Mouse (Mus musculus): ENCODE data around the gene Litaf.
"Not testable (repeated sequence)": the region's sequence is repeated elsewhere in the genome, so short reads cannot be mapped to it uniquely, and the experiment has no call there.

Gene Litaf

DNA sequence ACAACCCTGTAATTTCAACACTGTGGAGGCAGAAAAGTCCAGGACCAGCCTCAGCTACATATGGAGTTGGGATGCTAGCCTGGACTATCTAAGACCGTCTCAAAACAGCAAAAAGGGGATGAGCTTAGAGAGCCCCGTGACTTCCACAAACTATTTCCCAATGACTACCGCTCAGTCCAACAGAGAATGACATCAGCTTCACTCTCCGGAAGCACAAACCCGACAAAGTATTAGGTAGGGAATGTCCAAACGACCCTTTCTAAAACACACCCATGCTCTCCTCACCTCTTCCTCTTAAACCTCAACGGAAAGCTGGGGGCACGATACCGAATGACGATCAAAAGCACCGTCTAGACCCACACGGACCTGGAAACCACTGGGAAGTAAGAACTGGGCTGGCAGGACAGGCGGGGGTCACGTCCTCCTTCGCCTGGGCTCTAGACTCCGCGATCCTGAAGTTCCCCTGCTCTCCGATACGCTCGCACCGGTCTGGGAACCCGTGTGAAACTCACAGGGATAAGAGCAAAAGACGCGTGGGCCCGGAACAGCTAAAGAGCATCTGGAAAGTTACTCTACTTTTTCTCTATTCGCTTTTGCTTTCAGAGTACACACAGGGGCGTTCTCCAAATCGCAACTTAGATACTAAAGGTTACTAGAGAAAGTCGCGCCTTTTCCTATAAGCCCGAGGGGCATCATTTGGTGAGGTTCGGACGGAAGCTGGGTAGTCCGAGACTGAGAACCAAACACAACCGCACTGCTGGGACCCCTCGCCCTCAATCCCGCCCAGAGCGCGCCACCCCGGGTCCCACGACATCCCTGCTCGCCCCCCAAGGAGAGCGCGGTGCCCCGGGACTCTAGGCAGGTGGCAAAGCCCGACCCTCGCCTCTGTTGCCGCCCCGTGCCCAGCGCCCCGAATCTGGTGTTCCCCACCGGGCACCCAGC is 73.6 kb downstream of the Litaf start:
- no peak for DNase-seq (ENCODE audit: low read depth, low spot score)

DNA sequence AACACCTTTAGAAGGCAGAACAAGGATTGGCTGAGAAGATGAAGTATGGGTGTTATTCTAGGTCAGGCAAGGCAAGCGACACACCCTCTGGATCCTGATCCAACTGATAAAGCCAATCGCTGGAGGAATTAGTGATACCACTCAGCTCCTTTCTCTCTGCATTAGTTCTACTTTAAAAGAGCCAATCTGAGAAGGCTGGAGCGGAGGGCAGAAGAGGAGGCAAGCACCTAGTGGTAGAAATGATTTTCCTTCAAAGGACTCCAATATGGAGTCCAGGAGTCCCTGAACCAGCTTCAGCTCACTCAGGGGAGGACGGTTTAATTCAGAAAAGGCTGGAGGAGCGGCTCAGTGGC is 74.2 kb downstream of the Litaf start:
- DNase-seq (ENCODE audit: low read depth, low spot score): no peak

- DNase-seq (ENCODE audit: low read depth, low spot score): no peak
Observed at GRCm38 (mm10) chr16:10990763-10991162, 75.2 kb downstream of the Litaf start.

DNA sequence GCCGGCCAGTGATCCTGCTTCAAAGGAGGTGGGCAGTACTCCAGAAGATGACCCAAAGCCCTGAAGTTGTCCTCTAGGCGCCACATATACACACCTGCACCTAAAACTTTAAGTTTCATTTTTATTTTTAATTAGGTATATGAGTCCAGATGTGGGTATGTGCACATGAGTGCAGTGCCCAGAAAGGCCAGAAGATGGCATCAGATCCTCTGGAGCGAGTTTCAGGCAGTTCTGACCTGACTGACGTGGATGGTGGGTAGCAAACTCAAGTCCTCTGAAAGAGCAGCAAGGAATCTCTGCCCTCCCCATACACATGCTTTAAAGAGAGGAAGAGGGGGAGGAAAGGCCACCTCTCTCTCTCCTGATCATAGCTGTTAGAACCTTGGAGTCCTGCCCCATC is 76.1 kb downstream of the Litaf start:
- no peak for DNase-seq (ENCODE audit: low read depth, low spot score)

DNA sequence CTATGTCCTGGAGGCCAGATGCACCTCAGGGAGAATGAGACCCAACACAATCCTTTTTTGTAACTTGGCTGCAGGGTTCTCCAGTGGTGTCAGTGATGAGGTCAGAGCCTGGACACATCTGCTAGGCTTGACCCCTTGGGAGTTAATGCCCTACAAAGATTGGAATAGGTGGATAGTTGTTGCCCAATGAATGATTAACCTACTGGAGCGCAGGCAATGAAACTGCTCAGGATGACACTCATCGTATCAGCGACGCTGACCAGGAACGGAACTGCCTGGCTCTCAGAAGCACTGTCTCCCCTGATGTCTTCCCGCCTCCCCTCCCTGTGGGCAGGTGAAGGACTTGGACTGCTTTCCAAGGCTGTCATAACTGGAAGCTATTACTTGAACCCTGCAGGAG is 76.6 kb downstream of the Litaf start:
- no peak for DNase-seq (ENCODE audit: low read depth, low spot score)

- DNase-seq (ENCODE audit: low read depth, low spot score): no peak
Observed at GRCm38 (mm10) chr16:10988261-10988660, 77.7 kb downstream of the Litaf start.

DNA sequence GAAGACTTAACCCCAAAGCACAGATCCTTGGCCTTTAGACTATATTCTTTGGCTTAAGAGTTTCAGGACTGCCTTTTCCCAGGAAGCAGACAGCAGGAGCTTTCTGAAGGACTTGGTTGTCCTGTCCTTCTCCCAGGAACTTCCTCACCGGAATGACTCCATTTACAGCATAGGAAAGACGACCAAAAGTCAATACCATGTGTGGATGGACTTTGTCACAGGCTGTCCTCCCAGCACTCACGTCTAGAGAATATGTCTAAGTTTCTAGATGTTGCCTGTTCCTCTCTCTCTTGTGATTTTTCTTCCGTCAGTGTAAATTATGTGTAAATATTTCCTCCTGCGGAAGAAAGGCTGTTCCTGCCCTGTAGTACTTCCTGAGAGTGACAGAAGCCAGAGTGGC is 81.4 kb downstream of the Litaf start:
- DNase-seq (ENCODE audit: low read depth, low spot score): no peak

GRCm38 (mm10) chr16:10981493-10982070 is 84.4 kb downstream of the Litaf start:
- DNase-seq (ENCODE audit: low read depth, low spot score): no peak

GRCm38 (mm10) chr16:10979064-10979803 is 86.7 kb downstream of the Litaf start:
- no peak for DNase-seq (ENCODE audit: low read depth, low spot score)

DNA sequence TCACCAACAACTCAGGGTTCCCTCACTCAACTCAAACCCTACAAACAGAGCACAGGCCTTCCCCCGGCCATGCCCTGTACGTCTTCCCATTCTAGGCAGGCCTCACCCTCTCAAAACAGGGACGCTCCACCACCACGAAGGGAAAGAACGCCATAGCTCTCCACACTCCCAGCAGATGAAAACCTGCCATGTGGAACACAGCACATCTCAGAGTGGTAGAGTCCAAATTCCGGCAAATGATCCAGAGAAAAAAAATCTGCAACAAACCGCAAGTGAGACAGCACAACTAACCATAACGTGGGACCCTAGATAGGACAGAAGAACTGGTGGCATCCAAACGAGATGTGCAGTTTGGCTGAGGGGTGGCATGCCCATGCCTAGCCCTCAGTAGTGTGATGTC is 88.1 kb downstream of the Litaf start:
- DNase-seq (ENCODE audit: low read depth, low spot score): no peak

DNA sequence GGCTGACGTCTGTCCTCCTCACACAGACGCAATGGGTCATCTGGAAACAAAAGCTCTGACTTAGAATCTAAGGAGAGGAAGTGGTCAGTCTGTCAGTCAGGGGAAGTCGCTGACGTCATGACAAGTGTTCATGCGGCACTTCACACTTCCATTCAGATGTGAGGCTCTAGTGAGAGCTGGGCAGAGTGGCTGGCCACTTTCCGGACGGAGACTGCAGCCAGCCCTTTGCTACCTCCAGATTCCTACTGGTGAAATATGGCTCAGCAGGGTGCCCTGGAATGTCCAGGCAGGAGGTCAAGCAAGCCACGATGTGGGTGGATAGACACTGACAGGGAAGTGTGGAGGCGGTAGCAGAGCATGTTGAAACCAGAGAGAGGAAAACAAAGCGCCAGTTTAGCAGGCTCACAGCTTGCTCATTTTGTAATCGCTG is 89.7 kb downstream of the Litaf start:
- DNase-seq (ENCODE audit: low read depth, low spot score): no peak

- DNase-seq (ENCODE audit: low read depth, low spot score): no peak
Observed at GRCm38 (mm10) chr16:10974939-10975338, 91.0 kb downstream of the Litaf start.

GRCm38 (mm10) chr16:10974037-10974446 is 91.9 kb downstream of the Litaf start:
- no peak for DNase-seq (ENCODE audit: low read depth, low spot score)

GRCm38 (mm10) chr16:10972259-10972658 is 93.7 kb downstream of the Litaf start:
- DNase-seq (ENCODE audit: low read depth, low spot score): no peak

DNA sequence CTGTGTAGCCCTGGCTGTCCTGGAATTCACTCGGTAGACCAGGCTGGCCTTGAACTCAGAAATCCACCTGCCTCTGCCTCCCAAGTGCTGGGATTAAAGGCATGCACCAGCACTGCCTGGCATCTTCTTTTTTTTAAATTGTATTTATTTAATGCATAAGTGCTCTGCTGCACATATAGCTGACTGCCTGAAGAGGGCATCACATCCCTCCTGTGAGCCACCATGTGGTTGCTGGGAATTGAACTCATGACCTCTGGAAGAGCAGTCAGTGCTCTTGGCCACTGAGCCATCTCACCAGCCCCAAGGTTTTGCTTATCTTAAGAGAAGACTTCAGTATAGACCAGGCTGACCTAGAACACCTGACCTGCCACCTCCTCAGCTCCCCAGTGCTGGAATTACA is 96.0 kb downstream of the Litaf start:
- not testable (repeated sequence) for DNase-seq (ENCODE audit: low read depth, low spot score)

DNA sequence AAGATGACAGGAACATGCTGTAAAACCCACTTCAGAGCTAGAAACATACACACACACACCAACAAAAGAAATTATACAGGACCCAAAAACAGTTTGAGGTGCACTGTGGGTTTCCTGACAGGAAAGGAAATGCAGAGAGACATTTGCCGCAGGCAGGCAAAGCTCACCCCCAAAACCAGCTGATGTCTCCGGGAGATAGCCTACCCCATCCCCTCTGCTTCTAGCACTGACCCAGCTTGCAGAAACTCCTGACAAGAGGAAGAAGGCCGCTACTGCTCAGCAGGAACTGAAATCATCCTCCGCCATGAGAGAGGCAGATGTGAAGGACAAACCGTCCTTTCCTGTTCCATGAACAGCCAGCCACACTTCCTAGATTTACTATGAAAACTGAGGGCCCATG is 96.6 kb downstream of the Litaf start:
- no peak for DNase-seq (ENCODE audit: low read depth, low spot score)

DNA sequence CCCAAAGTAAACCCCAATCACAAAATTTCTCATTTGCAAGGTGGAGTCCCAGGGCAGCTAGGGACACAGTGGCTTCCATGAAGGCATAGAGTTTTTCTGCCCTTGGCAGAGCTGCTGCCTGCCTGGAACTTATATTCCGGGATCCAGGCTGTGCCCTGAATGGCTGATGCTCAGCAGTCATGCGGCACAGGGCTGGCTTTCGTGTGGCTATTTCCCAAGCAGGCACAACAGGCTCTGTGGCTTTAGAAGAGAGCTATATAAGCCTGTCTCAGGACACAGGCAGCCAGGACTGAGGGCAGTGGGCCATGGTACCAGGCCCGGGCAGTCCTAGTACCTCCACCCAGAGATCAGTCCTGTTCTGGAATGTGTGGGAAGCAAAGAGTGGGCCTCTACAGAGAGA is 97.7 kb downstream of the Litaf start:
- no peak for DNase-seq (ENCODE audit: low read depth, low spot score)

- no peak for DNase-seq (ENCODE audit: low read depth, low spot score)
Observed at GRCm38 (mm10) chr16:10967756-10968155, 98.2 kb downstream of the Litaf start.

DNA sequence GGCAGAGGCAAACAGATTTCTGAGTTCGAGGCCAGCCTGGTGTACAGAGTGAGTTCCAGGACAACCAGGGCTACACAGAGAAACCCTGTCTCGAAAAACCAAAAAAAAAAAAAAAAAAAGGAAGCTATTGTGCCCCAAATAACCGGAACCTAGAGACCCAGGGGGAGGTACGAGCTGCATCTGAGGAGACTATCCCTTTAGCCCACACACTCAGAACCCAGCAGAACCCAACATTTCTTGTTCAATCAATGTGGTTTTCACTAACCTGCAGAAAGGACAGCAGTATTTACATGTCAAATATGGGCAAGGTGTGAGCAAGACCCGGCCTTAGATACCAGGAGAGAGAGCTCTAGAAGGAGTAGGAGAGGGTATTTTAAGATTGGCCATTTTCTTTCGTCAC is 98.9 kb downstream of the Litaf start:
- no peak for DNase-seq (ENCODE audit: low read depth, low spot score)

DNA sequence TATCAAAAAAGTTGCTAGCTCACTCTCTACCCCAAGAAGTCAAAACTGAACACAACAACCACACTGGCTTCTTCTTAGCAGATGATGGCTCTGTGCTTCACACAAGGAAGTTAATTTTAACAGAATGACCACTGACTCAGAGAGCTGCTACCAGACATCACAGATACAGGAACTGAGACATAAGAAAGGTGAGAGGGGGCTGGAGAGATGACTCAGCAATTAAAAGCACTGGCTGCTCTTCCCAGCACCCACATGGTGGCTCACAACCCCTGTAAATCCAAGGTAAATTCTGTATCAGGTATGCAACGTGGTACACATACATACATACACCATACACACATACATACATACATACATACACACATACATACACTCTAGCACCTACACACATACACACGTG is 100.9 kb downstream of the Litaf start:
- no peak for DNase-seq (ENCODE audit: low read depth, low spot score)

DNA sequence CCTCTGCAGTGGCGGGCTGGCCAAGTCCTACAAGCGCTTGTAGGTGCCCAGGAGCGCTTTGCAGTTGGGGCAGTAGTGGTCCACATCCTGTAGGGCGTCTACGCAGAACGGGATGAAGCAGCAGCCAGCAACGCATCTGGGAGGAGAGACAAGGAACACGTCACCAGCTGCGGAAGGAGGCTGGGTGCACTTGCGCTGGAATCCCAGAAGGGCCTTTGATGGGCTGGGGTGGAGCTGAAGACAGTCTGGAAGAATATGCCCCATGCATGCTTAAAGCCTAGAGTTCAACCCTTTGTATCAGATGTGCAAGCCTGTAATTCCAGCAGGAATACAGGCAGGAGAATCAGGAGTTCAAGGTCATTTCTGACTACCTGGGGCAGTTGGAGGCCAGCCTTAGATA is 105.0 kb downstream of the Litaf start:
- no peak for DNase-seq (ENCODE audit: low read depth, low spot score)

DNA sequence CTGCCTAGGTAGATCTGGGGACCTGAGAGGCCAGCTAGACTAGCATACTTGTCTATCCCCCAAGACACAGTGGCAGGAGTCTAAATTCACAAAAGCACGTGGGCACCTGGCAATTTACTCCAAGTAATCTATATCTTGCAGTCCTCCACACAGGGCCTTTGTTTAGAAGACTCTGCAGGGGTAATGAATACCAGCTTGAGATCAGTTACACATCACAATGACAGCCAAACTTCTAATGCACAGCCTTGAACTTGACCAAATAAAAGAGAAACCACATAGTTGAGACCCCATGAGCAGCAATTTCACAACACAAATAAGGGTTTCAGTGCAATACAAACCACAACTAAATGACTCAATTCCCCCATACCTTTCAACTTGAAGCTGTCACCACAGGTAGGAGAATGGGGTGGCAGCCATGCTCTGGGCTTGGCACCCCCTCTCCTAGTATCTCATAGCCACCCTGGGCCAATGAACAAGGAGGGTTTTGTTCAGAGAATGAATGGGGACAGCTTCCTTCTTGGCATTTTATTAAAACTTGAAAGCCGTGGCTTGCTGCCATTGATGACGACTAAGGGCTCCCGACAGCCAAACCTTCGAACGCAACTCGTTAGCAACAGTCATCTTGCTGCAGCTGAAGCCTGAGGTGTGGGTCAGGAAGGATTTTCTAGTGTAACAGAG is 107.1 kb downstream of the Litaf start:
- DNase-seq (ENCODE audit: low read depth, low spot score): no peak
